Mouse (Mus musculus) intestine, embryonic 14.5 days (tissue): ENCODE data around the gene Zbtb16. TPM values are rescaled to one million over a fixed set of nuclear protein-coding genes. Genes with fewer than 3 reads are reported as not detected.

Experiments used
- ATAC-seq: fragments of 200-750 bp; cut with Nextera tagmentation; replicated peaks from 2 replicates; pipeline ENCODE4 v1.8.0; 2017; ENCODE audit warnings: low read depth, moderate number of reproducible peaks, moderate TSS enrichment, moderate library complexity; ENCODE audit not compliant: low FRiP score, low TSS enrichment
- DNase-seq: peaks from one replicate; pipeline ENCODE4 v3.0.0-alpha.2; 2018; ENCODE audit warnings: low spot score
- H3K27ac ChIP-seq: fragments of 300-500 bp; sonication (generic); 2 replicates; pipeline ENCODE4 v1.5.1; 2014; ENCODE audit warnings: low read depth, mild to moderate bottlenecking, control low read depth
- H3K27me3 ChIP-seq: fragments of 300-500 bp; sonication (generic); replicated peaks from 2 replicates; pipeline ENCODE4 v1.6.1; 2014; ENCODE audit warnings: low read length, control low read depth; ENCODE audit not compliant: control insufficient read depth, insufficient read depth
- H3K36me3 ChIP-seq: fragments of 300-500 bp; sonication (generic); 2 replicates; pipeline ENCODE4 v1.6.1; 2014; ENCODE audit warnings: low read length, control low read depth; ENCODE audit not compliant: control insufficient read depth, insufficient read depth
- H3K4me1 ChIP-seq: fragments of 300-500 bp; sonication (generic); replicated peaks from 2 replicates; pipeline ENCODE4 v1.6.1; 2014; ENCODE audit warnings: low read length, control low read depth, mixed read lengths; ENCODE audit not compliant: control insufficient read depth, insufficient read depth
- H3K4me2 ChIP-seq: fragments of 300-500 bp; sonication (generic); 2 replicates; pipeline ENCODE4 v1.6.1; 2014; ENCODE audit warnings: low read length
- H3K4me3 ChIP-seq: fragments of 300-500 bp; sonication (generic); 2 replicates; pipeline ENCODE4 v1.5.1; 2014; ENCODE audit warnings: low read depth, low read length, control low read depth, mixed read lengths
- H3K9ac ChIP-seq: fragments of 300-500 bp; sonication (generic); 2 replicates; pipeline ENCODE4 v1.6.1; 2014; ENCODE audit warnings: mild to moderate bottlenecking, low read length
- H3K9me3 ChIP-seq: fragments of 300-500 bp; sonication (generic); 2 replicates; pipeline ENCODE4 v1.6.1; 2016; ENCODE audit warnings: low read length, control low read depth; ENCODE audit not compliant: control insufficient read depth
- WGBS: fragments of 180-500 bp; shearing (Covaris S2); extraction: QIAGEN DNeasy Blood & Tissue Kit; methylation state at CpG from one replicate; pipeline ENCODE4 v1.1.7; 2014; 5-methylcytosine and 5-hydroxymethylcytosine counted together
- polyA plus RNA-seq: library from polyadenylated mRNA; unstranded; fragments of >200 nt; fragmentation: Nextera tagmentation; extraction: Ambion mirVana; gene quantifications from 2 replicates; pipeline ENCODE4 v1.2.1, GENCODE M21; 2014

Gene Zbtb16
- polyA plus RNA-seq, 1 experiment from 2014 or later = 2.4 TPM

- H3K4me2 ChIP-seq = no peak overlapping the region
- ATAC-seq = no peak
- no peak overlapping the region for H3K4me3 ChIP-seq
- no peak overlapping the region for H3K9ac ChIP-seq
- no peak overlapping the region for H3K27ac ChIP-seq
- 0 out of 2 replicates have a peak, but pooled peaks cover 3% of the 10 kb centered on the region for H3K4me1 ChIP-seq
- WGBS = 54% methylated on average over 5 of the region's 5 CpGs
- no peak for DNase-seq
- no peaks in the 10 kb centered on the region for H3K9me3 ChIP-seq
- H3K27me3 ChIP-seq = no peaks in the 10 kb centered on the region
- no peaks in the 10 kb centered on the region for H3K36me3 ChIP-seq
These were observed 33.6 kb downstream of the Zbtb16 start for GRCm38 (mm10) chr9:48802374-48802773.

- Histone ChIP-seq H3K4me3 (no peak overlapping the region), H3K27ac (no peak overlapping the region), H3K36me3 (no peaks in the 10 kb centered on the region), H3K4me2 (no peak overlapping the region), H3K9me3 (no peaks in the 10 kb centered on the region), H3K4me1 (0 out of 2 replicates have a peak, but pooled peaks cover 3% of the 10 kb centered on the region), H3K27me3 (no peaks in the 10 kb centered on the region), H3K9ac (no peak overlapping the region)
- DNase-seq (no peak), ATAC-seq (no peak)
- WGBS = 76% methylated on average over 5 of the region's 5 CpGs
These were observed 34.7 kb downstream of the Zbtb16 start for GRCm38 (mm10) chr9:48801322-48801721.

GRCm38 (mm10) chr9:48800627-48801026 lies 35.4 kb downstream of the Zbtb16 start:
- Histone ChIP-seq H3K9ac (no peak overlapping the region), H3K36me3 (no peaks in the 10 kb centered on the region), H3K9me3 (no peaks in the 10 kb centered on the region), H3K4me2 (no peak overlapping the region), H3K27me3 (no peaks in the 10 kb centered on the region), H3K4me1 (0 out of 2 replicates have a peak, but pooled peaks cover 3% of the 10 kb centered on the region), H3K27ac (no peak overlapping the region), H3K4me3 (no peak overlapping the region)
- ATAC-seq (0 out of 2 replicates have a peak, but pooled peaks have one; percentile 55), DNase-seq (no peak)
- 36% methylated on average over 8 of the region's 8 CpGs for WGBS

- 84% methylated on average over 6 of the region's 6 CpGs for WGBS
- Histone ChIP-seq H3K9ac (no peak overlapping the region), H3K27ac (no peak overlapping the region), H3K27me3 (no peaks in the 10 kb centered on the region), H3K36me3 (no peaks in the 10 kb centered on the region), H3K4me2 (no peak overlapping the region), H3K9me3 (no peaks in the 10 kb centered on the region), H3K4me3 (no peak overlapping the region), H3K4me1 (peaks cover 3% of the 10 kb centered on the region; the same call in 1 of the 2 replicates)
- no peak for DNase-seq
- no peak for ATAC-seq
These were observed 38.0 kb downstream of the Zbtb16 start for GRCm38 (mm10) chr9:48798044-48798443.

- H3K4me3 ChIP-seq = no peak overlapping the region
- WGBS = 31% methylated on average over 11 of the region's 11 CpGs
- no peak for ATAC-seq
These were observed 39.7 kb downstream of the Zbtb16 start for GRCm38 (mm10) chr9:48796267-48796822.

GRCm38 (mm10) chr9:48795740-48796139 lies 40.3 kb downstream of the Zbtb16 start:
- WGBS = 55% methylated on average over 10 of the region's 10 CpGs
- DNase-seq = no peak
- Histone ChIP-seq H3K27ac (no peak overlapping the region), H3K9ac (no peak overlapping the region), H3K4me1 (peaks cover 2% of the 10 kb centered on the region; the same call in 1 of the 2 replicates), H3K36me3 (no peaks in the 10 kb centered on the region), H3K4me2 (no peak overlapping the region), H3K4me3 (no peak overlapping the region), H3K9me3 (no peaks in the 10 kb centered on the region), H3K27me3 (no peaks in the 10 kb centered on the region)
- ATAC-seq = no peak

More at GRCm38 (mm10) chr9:48796267-48796822, 39.7 kb downstream of the Zbtb16 start:
- Histone ChIP-seq H3K9me3 (no peaks in the 10 kb centered on the region), H3K9ac (no peak overlapping the region), H3K4me1 (peaks cover 3% of the 10 kb centered on the region; the same call in 1 of the 2 replicates), H3K4me2 (no peak overlapping the region), H3K27ac (no peak overlapping the region), H3K36me3 (no peaks in the 10 kb centered on the region), H3K27me3 (no peaks in the 10 kb centered on the region)
- no peak for DNase-seq

GRCm38 (mm10) chr9:48795095-48795494 lies 40.9 kb downstream of the Zbtb16 start:
- H3K9ac ChIP-seq = no peak overlapping the region
- no peaks in the 10 kb centered on the region; the same call in 1 of the 2 replicates for H3K4me1 ChIP-seq
- WGBS = 20% methylated on average over 8 of the region's 8 CpGs
- H3K4me2 ChIP-seq = no peak overlapping the region
- H3K36me3 ChIP-seq = no peaks in the 10 kb centered on the region
- H3K4me3 ChIP-seq = no peak overlapping the region
- DNase-seq = no peak
- ATAC-seq = peak; percentile 62; the same call in 1 of the 2 replicates
- no peaks in the 10 kb centered on the region for H3K9me3 ChIP-seq
- H3K27me3 ChIP-seq = no peaks in the 10 kb centered on the region
- no peak overlapping the region for H3K27ac ChIP-seq

GRCm38 (mm10) chr9:48794463-48794862 lies 41.6 kb downstream of the Zbtb16 start:
- 53% methylated on average over 2 of the region's 2 CpGs for WGBS
- no peak for ATAC-seq
- no peak overlapping the region for H3K9ac ChIP-seq
- no peaks in the 10 kb centered on the region for H3K27me3 ChIP-seq
- no peaks in the 10 kb centered on the region for H3K9me3 ChIP-seq
- H3K4me3 ChIP-seq = no peak overlapping the region
- no peak overlapping the region for H3K27ac ChIP-seq
- no peak overlapping the region for H3K4me2 ChIP-seq
- DNase-seq = no peak
- no peaks in the 10 kb centered on the region; the same call in 1 of the 2 replicates for H3K4me1 ChIP-seq
- H3K36me3 ChIP-seq = no peaks in the 10 kb centered on the region

- H3K9me3 ChIP-seq = no peaks in the 10 kb centered on the region
- no peaks in the 10 kb centered on the region for H3K36me3 ChIP-seq
- H3K4me1 ChIP-seq = peaks cover 4% of the 10 kb centered on the region; the same call in 1 of the 2 replicates
- WGBS = 43% methylated on average over 4 of the region's 4 CpGs
- H3K4me2 ChIP-seq = no peak overlapping the region
- no peak overlapping the region for H3K4me3 ChIP-seq
- H3K27me3 ChIP-seq = no peaks in the 10 kb centered on the region
- H3K9ac ChIP-seq = no peak overlapping the region
- DNase-seq = no peak
- no peak overlapping the region for H3K27ac ChIP-seq
- ATAC-seq = no peak
These were observed 42.3 kb downstream of the Zbtb16 start for GRCm38 (mm10) chr9:48793638-48794188.
